Mouse (Mus musculus) forebrain, embryonic 13.5 days (tissue): Measurements from ENCODE around the gene Rtn2. TPM values are rescaled to one million over a fixed set of nuclear protein-coding genes. Genes with fewer than 3 reads are reported as not detected.
"Not testable (repeated sequence)": the region's sequence is repeated elsewhere in the genome, so short reads cannot be mapped to it uniquely, and the experiment has no call there.

ENCODE experiments used
- ATAC-seq: fragments of 200-750 bp; cut with Nextera tagmentation; 2 replicates; pipeline ENCODE4 v1.8.0; 2017
- H3K27ac ChIP-seq: fragments of 300-500 bp; sonication (generic); 2 replicates; pipeline ENCODE4 v1.5.1; 2015; ENCODE audit warnings: inconsistent platforms, mild to moderate bottlenecking, moderate library complexity
- H3K27me3 ChIP-seq: fragments of 300-500 bp; sonication (generic); 2 replicates; pipeline ENCODE4 v1.6.1; 2015; ENCODE audit warnings: mild to moderate bottlenecking, inconsistent platforms
- H3K36me3 ChIP-seq: fragments of 300-500 bp; sonication (generic); 2 replicates; pipeline ENCODE4 v1.6.1; 2015; ENCODE audit warnings: mild to moderate bottlenecking, inconsistent platforms; ENCODE audit not compliant: poor library complexity, severe bottlenecking
- H3K4me1 ChIP-seq: fragments of 300-500 bp; sonication (generic); 2 replicates; pipeline ENCODE4 v1.6.1; 2015; ENCODE audit warnings: inconsistent platforms
- H3K4me2 ChIP-seq: fragments of 300-500 bp; sonication (generic); 2 replicates; pipeline ENCODE4 v1.6.1; 2015; ENCODE audit warnings: inconsistent platforms, mild to moderate bottlenecking, moderate library complexity
- H3K4me3 ChIP-seq: fragments of 300-500 bp; sonication (generic); 2 replicates; pipeline ENCODE4 v1.5.1; 2015; ENCODE audit warnings: mild to moderate bottlenecking, inconsistent platforms
- H3K9ac ChIP-seq: fragments of 300-500 bp; sonication (generic); 2 replicates; pipeline ENCODE4 v1.6.1; 2015; ENCODE audit warnings: mild to moderate bottlenecking, inconsistent platforms
- H3K9me3 ChIP-seq: fragments of 300-500 bp; sonication (generic); replicated peaks from 2 replicates; pipeline ENCODE4 v1.6.1; 2016; ENCODE audit warnings: inconsistent platforms
- WGBS: fragments of 180-500 bp; shearing (Covaris S2); methylation state at CpG from one replicate; pipeline ENCODE4 v1.1.7; 2015; 5-methylcytosine and 5-hydroxymethylcytosine counted together
- polyA plus RNA-seq: library from polyadenylated mRNA; unstranded; fragments of >200 nt; fragmentation: Nextera tagmentation; extraction: Ambion mirVana; gene quantifications from 2 replicates; pipeline ENCODE4 v1.2.1, GENCODE M21; 2015

Gene Rtn2
- polyA plus RNA-seq, 1 experiment from 2014 or later, result 87.9 TPM

DNA sequence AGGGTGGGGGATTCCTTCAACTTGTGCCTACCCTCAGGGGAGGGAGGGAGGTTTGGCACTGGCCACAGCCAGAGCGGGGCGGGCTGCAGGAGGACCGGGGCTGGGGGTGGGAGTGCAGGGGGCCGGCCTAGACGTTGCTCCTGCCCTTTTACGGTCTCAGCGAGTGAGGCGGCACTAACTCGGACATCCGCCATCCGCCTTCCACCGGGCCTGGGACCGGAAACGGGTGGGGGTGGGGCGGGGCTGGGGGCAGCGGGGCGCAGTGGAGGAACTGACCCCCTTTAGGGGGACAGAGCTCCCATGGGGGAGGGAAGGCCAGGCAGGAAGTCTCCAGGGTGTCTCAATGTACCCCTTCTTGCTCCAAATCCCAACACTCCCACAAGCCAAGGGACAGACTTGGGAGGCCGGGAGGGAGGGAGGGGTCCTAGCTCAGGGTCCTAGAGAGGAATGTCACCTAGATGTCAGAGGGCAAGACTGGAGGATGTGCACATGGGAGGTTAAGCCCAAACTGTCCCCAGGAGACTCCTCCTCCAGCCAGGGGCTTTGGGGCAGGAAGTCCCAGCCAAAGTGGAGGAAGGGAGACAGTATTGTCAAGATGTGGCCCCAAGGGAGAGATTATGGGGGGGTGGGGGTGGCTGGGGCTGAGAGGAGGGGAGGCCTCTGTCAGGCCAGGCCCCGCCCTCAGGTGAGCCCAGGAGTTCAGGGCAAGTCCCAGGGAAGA lies 12.5 kb upstream of the Rtn2 start:
- Histone ChIP-seq H3K9ac (peak overlapping the region; percentile 92), H3K27ac (no peak overlapping the region), H3K27me3 (no peaks in the 10 kb centered on the region), H3K9me3 (no peaks in the 10 kb centered on the region), H3K4me3 (peak overlapping the region; percentile 97), H3K4me1 (peaks cover 26% of the 10 kb centered on the region), H3K4me2 (peak overlapping the region; percentile 94), H3K36me3 (peaks cover 4% of the 10 kb centered on the region; the same call in 1 of the 2 replicates)
- WGBS, result 3% methylated on average over 18 of the region's 19 CpGs
- ATAC-seq, result no peak

- ATAC-seq, result no peak
- Histone ChIP-seq H3K36me3 (no peaks in the 10 kb centered on the region), H3K4me1 (peaks cover 26% of the 10 kb centered on the region), H3K9me3 (no peaks in the 10 kb centered on the region), H3K4me2 (peak overlapping the region; percentile 94), H3K9ac (peak overlapping the region; percentile 92), H3K4me3 (peak overlapping the region; percentile 97), H3K27ac (peak overlapping the region; percentile 73; the same call in 1 of the 2 replicates), H3K27me3 (no peaks in the 10 kb centered on the region)
- under 1% methylated on average over 15 of the region's 21 CpGs for WGBS
Observed at GRCm38 (mm10) chr7:19270509-19271237, 11.8 kb upstream of the Rtn2 start.

- ATAC-seq, result peak; percentile 84
- no peaks in the 10 kb centered on the region for H3K27me3 ChIP-seq
- H3K27ac ChIP-seq, result peak within 1 kb of the TSS; percentile 73
- H3K9me3 ChIP-seq, result no peaks in the 10 kb centered on the region
- WGBS, result under 1% methylated on average over 59 of the region's 62 CpGs
- H3K4me2 ChIP-seq, result peak within 1 kb of the TSS; percentile 94
- H3K4me1 ChIP-seq, result peaks cover 26% of the 10 kb centered on the region
- no peaks in the 10 kb centered on the region for H3K36me3 ChIP-seq
- H3K4me3 ChIP-seq, result peak within 1 kb of the TSS; percentile 97
- peak within 1 kb of the TSS; percentile 92 for H3K9ac ChIP-seq
Observed at GRCm38 (mm10) chr7:19271238-19272172, 10.9 kb upstream of the Rtn2 start, which contains the start of gene Vasp. Gene Vasp (minus strand): TSS chr7:19271817.

- Histone ChIP-seq H3K4me3 (peak overlapping the region; percentile 97), H3K27ac (peak overlapping the region; percentile 73), H3K9ac (peak overlapping the region; percentile 92), H3K36me3 (no peaks in the 10 kb centered on the region), H3K4me1 (peaks cover 26% of the 10 kb centered on the region), H3K9me3 (no peaks in the 10 kb centered on the region), H3K4me2 (peak overlapping the region; percentile 94), H3K27me3 (peaks cover 5% of the 10 kb centered on the region)
- ATAC-seq, result peak; percentile 62
- under 1% methylated on average over 28 of the region's 36 CpGs for WGBS
Observed at GRCm38 (mm10) chr7:19272173-19272764, 10.2 kb upstream of the Rtn2 start.

DNA sequence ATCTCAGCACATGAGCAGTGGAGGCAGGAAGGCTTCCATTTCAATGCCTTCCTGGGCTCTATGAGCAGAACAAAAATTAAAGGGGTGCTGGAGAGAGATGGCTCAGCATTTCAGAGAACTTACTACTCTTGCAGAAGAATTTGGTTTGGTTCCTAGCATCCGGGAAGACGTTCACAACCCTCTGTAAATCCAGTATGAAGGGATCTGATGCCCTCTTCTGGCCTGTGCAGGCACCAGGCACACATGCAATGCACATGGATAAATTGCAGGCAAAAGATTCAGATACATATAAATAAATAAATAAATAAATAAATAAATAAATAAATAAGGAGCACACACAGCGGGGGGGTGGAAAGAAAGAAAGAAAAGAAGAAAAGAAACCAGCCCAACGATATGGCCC lies 6.2 kb upstream of the Rtn2 start:
- Histone ChIP-seq H3K27me3 (peaks cover 45% of the 10 kb centered on the region), H3K9ac (no peak overlapping the region), H3K4me2 (no peak overlapping the region), H3K27ac (no peak overlapping the region), H3K36me3 (no peaks in the 10 kb centered on the region), H3K9me3 (no peaks in the 10 kb centered on the region), H3K4me1 (peaks cover 9% of the 10 kb centered on the region), H3K4me3 (no peak overlapping the region)
- WGBS, result 49% methylated on average over 4 of the region's 4 CpGs
- no peak for ATAC-seq

GRCm38 (mm10) chr7:19279052-19279451 lies 3.4 kb upstream of the Rtn2 start:
- H3K27me3 ChIP-seq, result peaks cover 50% of the 10 kb centered on the region
- H3K4me1 ChIP-seq, result peaks cover 16% of the 10 kb centered on the region
- no peaks in the 10 kb centered on the region for H3K36me3 ChIP-seq
- H3K4me3 ChIP-seq, result peak overlapping the region; percentile 27
- H3K9me3 ChIP-seq, result no peaks in the 10 kb centered on the region
- no peak for ATAC-seq
- H3K4me2 ChIP-seq, result peak overlapping the region; percentile 46
- H3K9ac ChIP-seq, result no peak overlapping the region; the same call in 1 of the 2 replicates
- 1% methylated on average over 34 of the region's 34 CpGs for WGBS
- no peak overlapping the region for H3K27ac ChIP-seq

- H3K9ac ChIP-seq, result peak within 1 kb of the TSS; percentile 26; the same call in 1 of the 2 replicates
Observed at GRCm38 (mm10) chr7:19279581-19280114, 2.8 kb upstream of the Rtn2 start, which contains the start of gene Ppm1n. Gene Ppm1n (minus strand): TSS chr7:19280064.

DNA sequence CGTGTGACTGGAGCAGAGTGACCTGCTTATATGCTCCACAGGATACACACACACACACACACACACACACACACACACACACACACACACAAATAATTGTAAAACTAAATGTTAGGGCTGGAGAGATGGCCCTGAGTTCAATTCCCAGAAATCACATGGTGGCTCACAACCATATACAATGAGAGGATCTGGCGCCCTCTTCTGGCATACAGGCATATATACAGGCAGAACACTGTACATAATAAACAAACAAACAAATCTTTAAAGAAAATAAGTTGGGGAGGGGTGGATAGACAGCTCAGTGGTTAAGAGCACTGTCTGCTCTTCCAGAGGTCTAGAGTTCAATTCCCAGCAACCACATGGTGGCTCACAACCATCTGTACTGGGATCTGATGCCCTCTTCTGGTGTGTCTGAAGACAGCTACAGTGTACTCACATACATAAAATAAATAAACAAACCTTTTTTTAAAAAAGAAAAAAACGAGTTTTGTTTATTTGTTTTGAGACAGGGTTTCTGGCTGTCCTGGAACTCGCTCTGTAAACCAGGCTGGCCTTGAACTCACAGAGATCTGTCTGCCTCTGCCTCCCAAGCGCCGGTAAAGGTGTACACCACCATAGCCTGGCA lies 632 bp upstream of the Rtn2 start:
- H3K4me1 ChIP-seq, result peaks cover 19% of the 10 kb centered on the region
- not testable (repeated sequence) for H3K27ac ChIP-seq, H3K36me3 ChIP-seq, H3K9ac ChIP-seq, H3K9me3 ChIP-seq
- ATAC-seq, result peak; percentile 16; the same call in 1 of the 2 replicates
- H3K4me3 ChIP-seq, result peak overlapping the region; percentile 87
- H3K27me3 ChIP-seq, result peaks cover 50% of the 10 kb centered on the region
- 43% methylated on average over 6 of the region's 6 CpGs for WGBS
- peak overlapping the region; percentile 72 for H3K4me2 ChIP-seq

More at GRCm38 (mm10) chr7:19279581-19280114, 2.8 kb upstream of the Rtn2 start, which contains the start of gene Ppm1n:
- no peaks in the 10 kb centered on the region for H3K36me3 ChIP-seq
- no peaks in the 10 kb centered on the region for H3K9me3 ChIP-seq
- no peak within 1 kb of the TSS for H3K27ac ChIP-seq
- H3K4me1 ChIP-seq, result peaks cover 19% of the 10 kb centered on the region
- peaks cover 50% of the 10 kb centered on the region for H3K27me3 ChIP-seq
- H3K4me3 ChIP-seq, result peak within 1 kb of the TSS; percentile 27
- peak within 1 kb of the TSS; percentile 46 for H3K4me2 ChIP-seq
- no peak for ATAC-seq
- 1% methylated on average over 46 of the region's 46 CpGs for WGBS

GRCm38 (mm10) chr7:19282791-19283405 lies 474 bp downstream of the Rtn2 start:
- ATAC-seq, result peak; percentile 76
- Histone ChIP-seq H3K4me2 (peak overlapping the region; percentile 72), H3K27ac (peak overlapping the region; percentile 89), H3K4me1 (peaks cover 19% of the 10 kb centered on the region), H3K36me3 (peaks cover 18% of the 10 kb centered on the region), H3K27me3 (peaks cover 39% of the 10 kb centered on the region), H3K9ac (peak overlapping the region; percentile 99), H3K9me3 (no peaks in the 10 kb centered on the region), H3K4me3 (peak overlapping the region; percentile 87)
- under 1% methylated on average over 34 of the region's 35 CpGs for WGBS

DNA sequence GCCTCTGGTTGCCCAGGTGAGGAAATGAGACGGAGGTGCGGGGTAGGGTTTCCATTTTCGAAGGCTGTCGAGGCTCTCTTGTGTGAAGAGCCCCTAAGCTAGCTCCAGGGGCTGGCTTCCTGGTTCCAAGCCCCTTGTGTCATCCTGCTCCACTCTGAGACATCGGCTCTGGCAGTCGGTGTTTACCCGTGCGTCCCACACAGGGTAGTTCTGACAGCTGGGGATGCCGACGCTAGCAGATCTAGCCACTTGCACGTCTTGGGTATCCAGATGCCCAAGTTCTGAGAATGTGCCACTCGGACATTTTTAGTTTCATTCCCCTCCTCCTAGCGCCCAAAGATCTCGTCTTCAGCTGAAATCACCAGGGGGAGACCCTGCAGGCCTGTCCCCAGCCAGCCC lies 981 bp downstream of the Rtn2 start:
- WGBS, result 27% methylated on average over 14 of the region's 14 CpGs
- H3K4me3 ChIP-seq, result peak overlapping the region; percentile 87
- peaks cover 23% of the 10 kb centered on the region for H3K36me3 ChIP-seq
- H3K27ac ChIP-seq, result peak overlapping the region; percentile 89; the same call in 1 of the 2 replicates
- H3K4me2 ChIP-seq, result peak overlapping the region; percentile 72
- H3K9ac ChIP-seq, result peak overlapping the region; percentile 99
- H3K27me3 ChIP-seq, result peaks cover 34% of the 10 kb centered on the region
- peak; percentile 16; the same call in 1 of the 2 replicates for ATAC-seq
- peaks cover 19% of the 10 kb centered on the region for H3K4me1 ChIP-seq
- H3K9me3 ChIP-seq, result no peaks in the 10 kb centered on the region
